Mouse (Mus musculus): ENCODE data around the gene Rimkla. TPM values are rescaled to one million over a fixed set of nuclear protein-coding genes. Genes with fewer than 3 reads are reported as not detected.

Gene Rimkla
- total and polyA plus RNA-seq, 2 experiments from 2014 or later: 23.1 to 39.8 TPM

DNA sequence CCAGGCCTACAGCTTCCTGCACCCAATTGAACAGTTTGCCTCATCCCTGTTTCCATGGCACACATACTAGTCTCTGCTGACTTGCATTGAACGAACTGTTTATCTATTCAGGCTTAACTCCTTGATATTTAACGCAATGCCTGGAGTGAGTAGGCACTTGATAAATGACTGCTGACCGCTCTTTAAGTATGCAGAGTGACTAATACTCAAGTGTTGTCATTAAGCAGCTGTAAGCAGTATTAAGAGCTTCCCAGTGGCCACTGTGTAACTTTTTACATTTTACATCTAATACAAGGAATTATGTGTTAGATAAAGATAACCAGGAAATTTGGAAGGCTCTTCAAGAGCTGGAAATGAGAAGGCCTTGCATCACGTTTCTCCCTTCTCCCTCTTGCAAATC is 42.7 kb upstream of the Rimkla start:
- WGBS: 63% methylated on average over 4 of the region's 4 CpGs
- Histone ChIP-seq H3K27me3 (ENCODE audit: insufficient read depth, low read length) (no peaks in the 10 kb centered on the region), H3K4me1 (ENCODE audit: insufficient read depth, low read length) (no peaks in the 10 kb centered on the region), H3K4me3 (ENCODE audit: low read length) (no peak overlapping the region), H3K36me3 (ENCODE audit: insufficient read depth, low read length) (no peaks in the 10 kb centered on the region), H3K9ac (replicated peaks; ENCODE audit: low read length) (no peak overlapping the region), H3K27ac (no peak overlapping the region), H3K4me2 (ENCODE audit: low read depth, low read length) (no peak overlapping the region), H3K9me3 (ENCODE audit: low read length) (no peaks in the 10 kb centered on the region)
- ATAC-seq: no peak
- DNase-seq (ENCODE audit: low spot score): no peak
- TF ChIP-seq CTCF (IDR thresholded peaks at IDR 0.05; ENCODE audit: low read depth): no peak

GRCm38 (mm10) chr4:119531813-119532212 is 39.4 kb upstream of the Rimkla start:
- DNase-seq (ENCODE audit: low spot score) (peak; percentile 28), ATAC-seq (no peak)
- Histone ChIP-seq H3K9me3 (ENCODE audit: low read length) (no peaks in the 10 kb centered on the region), H3K4me3 (ENCODE audit: low read length) (no peak overlapping the region), H3K27ac (no peak overlapping the region), H3K27me3 (ENCODE audit: insufficient read depth, low read length) (no peaks in the 10 kb centered on the region), H3K4me2 (ENCODE audit: low read depth, low read length) (no peak overlapping the region), H3K36me3 (ENCODE audit: insufficient read depth, low read length) (no peaks in the 10 kb centered on the region), H3K9ac (replicated peaks; ENCODE audit: low read length) (no peak overlapping the region), H3K4me1 (ENCODE audit: insufficient read depth, low read length) (no peaks in the 10 kb centered on the region)
- 54% methylated on average over 2 of the region's 2 CpGs for WGBS
- peak; percentile 54 for TF ChIP-seq CTCF (IDR thresholded peaks at IDR 0.05; ENCODE audit: low read depth)

DNA sequence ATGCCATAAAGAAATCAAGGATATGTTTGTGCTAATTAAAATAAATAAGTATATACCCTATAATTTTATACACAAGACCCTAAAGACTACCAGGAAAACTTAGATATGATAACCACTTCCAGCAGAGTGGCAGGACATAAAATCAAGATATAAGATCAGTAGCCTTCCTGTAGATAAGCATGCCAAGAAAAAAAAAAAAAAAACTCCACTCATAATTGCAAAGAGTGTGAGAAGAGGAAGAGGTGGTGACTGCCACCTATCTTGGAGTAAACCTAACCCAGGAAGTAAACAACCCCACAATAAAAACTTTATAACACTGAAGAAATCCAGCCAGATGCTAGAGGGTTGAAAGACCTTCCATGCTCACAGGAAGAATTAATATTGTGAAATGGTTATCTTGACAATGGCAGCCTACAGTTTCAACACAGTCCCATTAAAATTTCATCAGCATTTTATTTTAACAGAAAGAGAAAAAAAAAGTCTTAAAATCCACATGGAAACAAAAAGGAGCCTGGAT is 34.0 kb upstream of the Rimkla start:
- Histone ChIP-seq H3K4me1 (ENCODE audit: insufficient read depth, low read length) (0 out of 2 replicates have a peak, but pooled peaks cover 6% of the 10 kb centered on the region), H3K9me3 (ENCODE audit: low read length) (no peaks in the 10 kb centered on the region), H3K4me3 (ENCODE audit: low read length) (no peak overlapping the region), H3K9ac (replicated peaks; ENCODE audit: low read length) (no peak overlapping the region), H3K27me3 (ENCODE audit: insufficient read depth, low read length) (no peaks in the 10 kb centered on the region), H3K36me3 (ENCODE audit: insufficient read depth, low read length) (no peaks in the 10 kb centered on the region), H3K4me2 (ENCODE audit: low read depth, low read length) (no peak overlapping the region), H3K27ac (no peak overlapping the region)
- TF ChIP-seq CTCF (IDR thresholded peaks at IDR 0.05; ENCODE audit: low read depth): no peak
- no peak for DNase-seq (ENCODE audit: low spot score)
- no peak for ATAC-seq

DNA sequence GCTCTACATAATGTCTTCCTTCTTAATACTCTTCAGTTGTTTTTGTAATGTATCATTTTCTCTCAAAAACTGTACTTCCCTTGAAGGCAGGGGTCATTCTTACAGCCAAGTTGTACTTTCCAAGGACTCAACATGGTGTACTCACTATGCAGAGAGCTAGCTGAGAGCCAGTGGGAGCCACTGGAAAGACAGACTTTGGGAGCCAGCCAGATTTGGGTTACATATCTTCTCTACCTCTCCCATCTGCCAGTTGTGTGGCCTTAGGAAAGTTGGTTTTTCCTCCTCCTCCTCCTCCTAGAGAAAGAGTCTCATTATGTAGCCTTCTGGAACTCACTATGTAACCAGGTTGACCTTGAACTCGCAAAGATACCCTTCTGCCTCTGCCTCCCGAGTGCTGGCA is 32.0 kb upstream of the Rimkla start:
- no peak for TF ChIP-seq CTCF (IDR thresholded peaks at IDR 0.05; ENCODE audit: low read depth)
- WGBS: 95% methylated on average over 2 of the region's 2 CpGs
- no peak for ATAC-seq
- no peak overlapping the region for H3K4me3 ChIP-seq (ENCODE audit: low read length)
- no peaks in the 10 kb centered on the region for H3K9me3 ChIP-seq (ENCODE audit: low read length)
- no peak overlapping the region for H3K4me2 ChIP-seq (ENCODE audit: low read depth, low read length)
- no peak for DNase-seq (ENCODE audit: low spot score)
- H3K27ac ChIP-seq: peak overlapping the region; percentile 78; the same call in 1 of the 2 replicates
- no peaks in the 10 kb centered on the region for H3K27me3 ChIP-seq (ENCODE audit: insufficient read depth, low read length)
- 0 out of 2 replicates have a peak, but pooled peaks cover 6% of the 10 kb centered on the region for H3K4me1 ChIP-seq (ENCODE audit: insufficient read depth, low read length)
- H3K36me3 ChIP-seq (ENCODE audit: insufficient read depth, low read length): no peaks in the 10 kb centered on the region
- no peak overlapping the region for H3K9ac ChIP-seq (replicated peaks; ENCODE audit: low read length)

- ATAC-seq (peak; percentile 47), DNase-seq (ENCODE audit: low spot score) (peak; percentile 88)
- H3K27me3 ChIP-seq (ENCODE audit: insufficient read depth, low read length): no peaks in the 10 kb centered on the region
- no peak for TF ChIP-seq CTCF (IDR thresholded peaks at IDR 0.05; ENCODE audit: low read depth)
- H3K36me3 ChIP-seq (ENCODE audit: insufficient read depth, low read length): no peaks in the 10 kb centered on the region
- 0 out of 2 replicates have a peak overlapping the region, but pooled peaks have one; percentile 18 for H3K4me2 ChIP-seq (ENCODE audit: low read depth, low read length)
- H3K4me3 ChIP-seq (ENCODE audit: low read length): no peak overlapping the region
- H3K27ac ChIP-seq: peak overlapping the region; percentile 78
- H3K9ac ChIP-seq (replicated peaks; ENCODE audit: low read length): no peak overlapping the region
- WGBS: 70% methylated on average over 1 of the region's 1 CpGs
- H3K9me3 ChIP-seq (ENCODE audit: low read length): no peaks in the 10 kb centered on the region
- H3K4me1 ChIP-seq (ENCODE audit: insufficient read depth, low read length): 0 out of 2 replicates have a peak, but pooled peaks cover 6% of the 10 kb centered on the region
Observed at GRCm38 (mm10) chr4:119524010-119524409, 31.6 kb upstream of the Rimkla start.

DNA sequence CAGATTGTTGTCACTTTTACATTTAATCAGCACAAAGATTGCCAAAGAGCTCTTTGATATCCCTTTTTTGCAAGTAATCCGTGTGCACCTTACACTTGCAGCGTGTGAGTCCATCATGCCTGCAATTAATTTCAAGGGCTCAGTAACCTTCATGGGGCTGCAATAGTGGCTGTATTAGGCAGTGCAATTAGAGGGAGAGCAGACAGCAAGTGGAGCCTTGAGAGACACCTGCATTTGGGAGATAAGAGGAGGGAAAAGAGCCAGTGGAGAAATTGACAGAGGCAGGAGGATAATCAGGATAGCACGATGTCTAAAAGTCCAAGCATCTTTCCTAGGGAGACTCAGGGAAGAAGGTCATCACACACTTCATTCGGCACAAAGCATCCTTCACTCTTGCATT is 31.1 kb upstream of the Rimkla start:
- no peak overlapping the region for H3K4me3 ChIP-seq (ENCODE audit: low read length)
- no peaks in the 10 kb centered on the region for H3K9me3 ChIP-seq (ENCODE audit: low read length)
- 0 out of 2 replicates have a peak, but pooled peaks have one; percentile 58 for ATAC-seq
- peak; percentile 25 for DNase-seq (ENCODE audit: low spot score)
- WGBS: 56% methylated on average over 4 of the region's 4 CpGs
- H3K4me1 ChIP-seq (ENCODE audit: insufficient read depth, low read length): 0 out of 2 replicates have a peak, but pooled peaks cover 6% of the 10 kb centered on the region
- no peaks in the 10 kb centered on the region for H3K36me3 ChIP-seq (ENCODE audit: insufficient read depth, low read length)
- 0 out of 2 replicates have a peak overlapping the region, but pooled peaks have one; percentile 18 for H3K4me2 ChIP-seq (ENCODE audit: low read depth, low read length)
- peak overlapping the region; percentile 78 for H3K27ac ChIP-seq
- TF ChIP-seq CTCF (IDR thresholded peaks at IDR 0.05; ENCODE audit: low read depth): no peak
- no peak overlapping the region for H3K9ac ChIP-seq (replicated peaks; ENCODE audit: low read length)
- H3K27me3 ChIP-seq (ENCODE audit: insufficient read depth, low read length): no peaks in the 10 kb centered on the region

DNA sequence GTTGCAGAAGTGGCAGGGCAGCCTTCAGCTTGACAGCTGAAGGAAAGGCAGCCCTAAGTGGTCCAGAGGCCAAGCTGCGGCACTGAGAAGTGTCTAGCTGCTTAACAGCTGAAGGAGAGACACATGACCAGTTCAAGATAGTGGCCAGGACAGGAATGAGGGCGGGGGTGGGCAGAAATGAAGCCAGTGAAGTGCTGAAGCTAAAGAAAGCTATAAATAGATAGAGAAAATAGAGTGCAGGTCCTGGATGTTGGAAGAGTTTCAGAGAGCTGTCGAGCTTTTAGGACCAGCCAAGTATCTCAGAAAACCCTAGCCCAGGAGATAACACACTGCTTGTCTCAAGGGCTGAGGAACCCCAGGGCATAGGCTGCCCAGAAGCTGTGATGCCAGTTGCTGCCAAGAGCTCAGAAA is 20.3 kb upstream of the Rimkla start:
- Histone ChIP-seq H3K27me3 (ENCODE audit: insufficient read depth, low read length) (no peaks in the 10 kb centered on the region), H3K4me1 (ENCODE audit: insufficient read depth, low read length) (no peaks in the 10 kb centered on the region), H3K27ac (no peak overlapping the region), H3K9ac (replicated peaks; ENCODE audit: low read length) (no peak overlapping the region), H3K4me3 (ENCODE audit: low read length) (no peak overlapping the region), H3K9me3 (ENCODE audit: low read length) (no peaks in the 10 kb centered on the region), H3K4me2 (ENCODE audit: low read depth, low read length) (no peak overlapping the region), H3K36me3 (ENCODE audit: insufficient read depth, low read length) (no peaks in the 10 kb centered on the region)
- DNase-seq (ENCODE audit: low spot score): no peak
- ATAC-seq: no peak
- WGBS: 76% methylated on average over 3 of the region's 3 CpGs
- no peak for TF ChIP-seq CTCF (IDR thresholded peaks at IDR 0.05; ENCODE audit: low read depth)

Measured in hindbrain, postnatal 0 days (tissue).